Mouse (Mus musculus) urinary bladder, postnatal 25 days (tissue): ENCODE results near the gene Cyp4f37.
"Not testable (repeated sequence)": the region's sequence is repeated elsewhere in the genome, so short reads cannot be mapped to it uniquely, and the experiment has no call there.

Experiments used
- DNase-seq: peaks from one replicate; pipeline ENCODE4 v3.0.0; 2022; ENCODE audit warnings: low spot score

Cyp4f37 gene

DNA sequence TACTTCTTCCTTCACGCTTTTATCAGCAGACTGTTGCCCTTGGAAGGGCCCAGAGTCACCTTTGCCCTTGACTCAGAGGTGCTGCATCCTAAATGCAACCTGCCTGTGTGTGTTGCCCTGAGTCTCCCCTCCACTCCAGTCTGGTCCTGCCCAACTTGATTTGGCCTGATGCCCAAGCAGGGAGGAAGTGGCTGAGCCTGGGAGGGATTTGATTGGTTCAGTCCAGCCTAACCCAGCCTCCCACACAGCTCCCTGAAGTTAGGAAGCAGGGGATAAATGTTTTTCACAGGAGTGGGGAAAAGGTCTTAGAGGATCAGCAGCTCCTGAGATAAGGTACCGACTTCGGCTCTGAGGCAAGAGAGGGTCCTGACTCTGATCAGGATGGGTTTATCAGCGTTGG is at the start of gene Cyp4f37:
Cyp4f37 (plus strand) TSS at position 292 of the 400 bp plus-strand sequence.
- DNase-seq: not testable (repeated sequence)

DNA sequence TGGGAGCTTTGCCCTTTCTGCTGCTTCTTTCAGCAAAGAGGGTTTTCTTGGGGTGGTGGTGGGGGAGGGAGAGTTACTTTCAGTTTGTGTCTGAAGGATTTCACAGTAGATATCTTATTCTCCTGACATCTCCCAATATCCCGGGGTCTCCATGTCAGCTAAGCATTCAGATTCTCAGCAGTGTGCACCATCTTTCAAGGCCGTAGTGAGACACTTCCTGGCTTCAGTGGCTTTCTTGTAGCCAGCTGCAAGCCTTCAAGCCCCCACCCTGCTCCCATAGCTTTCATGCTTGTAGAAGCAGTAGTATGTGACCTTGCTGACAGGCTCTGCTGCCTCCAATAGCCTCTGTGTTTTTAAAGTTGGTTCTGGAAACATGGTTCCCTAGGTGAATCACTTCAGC is 47.8 kb upstream of the Cyp4f37 start:
- not testable (repeated sequence) for DNase-seq

DNA sequence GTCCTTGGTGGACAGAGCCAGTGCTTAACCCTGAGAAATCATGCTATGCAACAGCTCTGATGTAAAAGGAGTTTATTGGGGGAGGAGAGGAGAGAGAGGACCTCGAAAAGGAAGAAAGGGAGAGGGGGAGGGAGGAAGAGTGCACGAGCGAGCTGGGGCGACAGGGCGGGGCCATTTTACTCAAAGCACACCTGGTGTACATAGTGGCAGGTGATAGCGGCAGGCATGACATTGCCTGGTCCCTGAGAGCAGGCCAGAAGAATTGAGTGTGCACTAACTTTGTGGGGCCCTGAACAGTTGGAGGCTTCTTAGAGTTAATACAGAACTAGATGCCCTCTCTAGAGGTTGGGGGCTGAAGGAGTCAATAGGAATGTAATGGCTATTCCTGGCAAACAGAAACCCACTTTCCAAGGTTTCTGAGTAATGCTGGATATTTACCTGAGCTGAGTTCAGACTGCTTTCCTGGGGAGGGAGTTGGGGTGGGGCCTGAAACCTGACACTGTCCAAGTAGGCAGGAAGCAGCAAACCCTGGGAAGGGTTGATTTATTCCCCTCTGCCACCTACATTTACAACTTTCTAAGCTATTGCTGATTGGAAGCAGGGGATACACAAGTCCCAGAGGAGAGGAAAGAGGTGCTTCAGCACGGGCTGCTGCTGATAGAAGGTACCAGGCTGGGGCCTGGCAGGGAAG is 43.5 kb upstream of the Cyp4f37 start:
- DNase-seq: no peak

DNA sequence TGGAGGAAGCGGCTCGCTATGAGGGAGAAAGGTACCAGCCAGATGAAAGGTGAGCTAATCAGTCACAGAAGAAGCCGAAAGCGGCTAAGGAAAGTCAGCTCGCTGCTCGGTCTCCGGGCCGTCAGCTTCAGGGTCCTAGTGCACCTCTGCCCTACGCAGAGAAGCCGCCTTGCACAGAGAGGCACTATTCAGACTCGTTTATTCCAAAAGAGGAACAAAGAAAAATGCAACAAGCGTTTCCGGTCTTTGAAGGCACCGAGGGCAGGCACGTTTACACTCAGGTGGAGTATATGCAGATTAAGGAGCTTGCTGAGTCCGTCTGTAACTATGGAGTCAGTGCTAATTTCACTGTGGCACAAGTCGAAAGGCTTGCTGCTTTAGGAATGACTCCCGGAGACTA is 24.6 kb upstream of the Cyp4f37 start:
- DNase-seq: no peak

DNA sequence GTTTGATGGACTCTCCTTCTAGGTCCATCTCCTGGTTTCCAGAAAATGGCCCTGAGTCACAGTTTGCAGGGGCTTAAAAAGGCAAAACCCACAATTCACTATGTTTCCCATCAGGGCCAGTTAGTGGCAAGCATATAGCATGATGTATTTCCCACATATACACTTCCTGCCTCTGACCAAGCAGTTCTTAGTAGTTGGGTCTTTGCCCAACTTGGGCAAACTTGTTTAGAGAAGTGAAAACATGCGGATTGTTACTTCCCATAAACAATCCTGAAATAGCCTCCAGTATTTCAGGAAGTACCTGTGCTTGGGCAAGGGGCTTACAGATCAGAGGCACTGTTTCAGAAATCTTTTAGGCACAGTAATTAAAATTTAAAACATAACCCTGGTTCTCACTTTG is 13.1 kb upstream of the Cyp4f37 start:
- DNase-seq: no peak

GRCm38 (mm10) chr17:32610231-32610630 is 10.9 kb upstream of the Cyp4f37 start:
- DNase-seq: not testable (repeated sequence)

DNA sequence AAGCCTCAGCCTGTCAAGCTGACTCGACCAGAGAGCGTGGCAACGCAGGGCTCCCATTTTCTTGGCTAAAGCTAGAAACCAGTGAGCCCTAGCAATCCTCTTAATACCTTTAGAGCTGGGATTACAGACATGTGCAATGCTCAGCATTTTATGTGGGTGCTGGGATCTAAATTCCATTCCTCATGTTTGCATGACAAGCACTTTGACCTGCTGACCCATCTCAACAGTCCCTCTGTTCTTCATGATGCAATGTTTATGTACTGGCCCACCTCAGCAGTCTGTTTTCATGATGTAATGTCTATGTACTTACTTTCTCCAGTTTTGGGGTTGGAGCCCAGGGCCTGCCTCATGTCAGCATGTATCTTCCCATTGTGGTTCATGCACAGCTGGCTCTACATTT is 10.2 kb upstream of the Cyp4f37 start:
- DNase-seq: no peak

- DNase-seq: no peak
These were observed 8.7 kb upstream of the Cyp4f37 start for GRCm38 (mm10) chr17:32612417-32612816.

- DNase-seq: no peak
These were observed 3.9 kb upstream of the Cyp4f37 start for GRCm38 (mm10) chr17:32617252-32617651.

DNA sequence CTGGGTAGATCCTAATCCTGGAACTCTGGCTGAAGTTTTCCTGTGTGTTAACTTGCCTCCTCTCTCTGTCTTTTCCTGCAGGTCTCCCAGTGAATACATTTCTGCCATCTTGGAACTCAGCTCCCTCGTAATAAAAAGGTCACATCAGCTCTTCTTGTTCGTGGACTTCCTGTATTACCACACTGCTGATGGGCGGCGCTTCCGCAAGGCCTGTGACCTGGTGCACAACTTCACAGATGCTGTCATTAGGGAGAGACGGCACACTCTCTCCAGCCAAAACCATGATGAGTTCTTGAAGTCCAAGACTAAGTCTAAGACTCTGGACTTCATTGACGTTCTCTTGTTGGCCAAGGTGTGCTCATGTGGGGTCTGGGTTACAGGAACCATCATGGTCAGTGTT is 8.6 kb downstream of the Cyp4f37 start:
- not testable (repeated sequence) for DNase-seq

GRCm38 (mm10) chr17:32631936-32632335 is 10.8 kb downstream of the Cyp4f37 start:
- no peak for DNase-seq

GRCm38 (mm10) chr17:32634242-32634971 is 13.3 kb downstream of the Cyp4f37 start:
- not testable (repeated sequence) for DNase-seq

- peak; percentile 88 for DNase-seq
These were observed 13.8 kb downstream of the Cyp4f37 start for GRCm38 (mm10) chr17:32634972-32635314.

GRCm38 (mm10) chr17:32636341-32636740 is 15.2 kb downstream of the Cyp4f37 start:
- DNase-seq: no peak

DNA sequence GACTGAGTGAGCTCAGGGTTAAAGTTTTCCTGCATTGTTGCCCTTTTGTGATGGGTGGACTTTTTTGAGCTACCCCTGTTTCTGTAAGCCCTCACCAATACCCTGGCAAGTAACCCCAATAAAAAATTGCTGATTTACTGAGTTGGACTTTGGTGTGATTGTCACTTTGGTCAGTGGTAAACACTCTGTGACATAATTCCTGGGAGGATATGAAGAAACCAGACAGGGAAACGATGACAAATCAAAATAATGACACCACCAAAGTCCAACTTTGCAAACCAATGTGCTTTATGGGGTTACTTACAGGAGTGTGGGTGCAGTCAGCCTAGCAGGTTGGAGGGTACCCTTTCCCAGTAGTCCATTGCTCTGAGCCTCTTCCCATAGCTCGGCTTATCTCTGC is 16.0 kb downstream of the Cyp4f37 start:
- DNase-seq: no peak

DNA sequence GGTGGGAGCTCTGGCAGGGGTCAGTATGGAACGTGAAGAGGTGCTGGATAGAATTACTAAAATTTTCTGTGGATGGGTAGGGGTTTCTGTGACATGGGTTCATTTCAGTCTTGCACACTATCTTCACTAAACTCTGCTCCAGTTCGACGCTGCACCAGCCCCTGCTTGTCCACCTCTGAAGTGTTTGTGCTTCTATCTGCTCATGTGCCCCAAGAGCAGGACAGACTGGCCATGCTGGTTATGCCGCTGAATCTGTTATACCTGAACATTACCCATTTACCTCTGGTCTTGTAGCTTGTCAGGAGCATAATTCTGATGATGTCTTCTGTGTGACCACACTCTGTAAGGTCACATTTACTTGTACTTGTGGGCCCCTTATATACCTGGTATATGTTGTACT is 25.5 kb downstream of the Cyp4f37 start:
- no peak for DNase-seq

DNA sequence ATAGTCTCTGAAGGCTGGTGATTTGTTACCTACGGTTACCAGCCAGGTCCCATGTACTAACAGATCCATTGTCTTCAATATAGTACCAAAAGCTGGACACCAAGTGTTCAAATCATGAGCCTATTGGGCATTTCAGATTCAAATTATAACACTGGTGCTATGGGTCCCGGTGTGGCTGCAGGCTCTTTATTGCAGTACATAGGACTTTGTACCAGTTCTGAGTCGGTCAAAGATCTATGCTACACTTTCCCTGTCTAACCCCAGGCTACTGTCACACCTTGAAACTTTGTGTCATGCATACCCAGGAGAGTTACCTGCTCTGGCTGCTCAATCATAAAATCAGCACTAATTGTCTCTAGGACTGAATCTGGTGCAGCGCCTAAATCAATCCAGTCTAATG is 32.8 kb downstream of the Cyp4f37 start:
- no peak for DNase-seq

GRCm38 (mm10) chr17:32657041-32657440 is 35.9 kb downstream of the Cyp4f37 start:
- DNase-seq: no peak

- DNase-seq: no peak
These were observed 37.1 kb downstream of the Cyp4f37 start for GRCm38 (mm10) chr17:32658246-32658645.

- DNase-seq: peak; percentile 22
These were observed 37.6 kb downstream of the Cyp4f37 start, which contains the start of gene Cyp4f40 for GRCm38 (mm10) chr17:32658712-32659111. Gene Cyp4f40 (plus strand): TSS chr17:32658900.

GRCm38 (mm10) chr17:32673976-32674375 is 52.9 kb downstream of the Cyp4f37 start:
- DNase-seq: no peak

GRCm38 (mm10) chr17:32676040-32676635 is 55.0 kb downstream of the Cyp4f37 start:
- no peak for DNase-seq

DNA sequence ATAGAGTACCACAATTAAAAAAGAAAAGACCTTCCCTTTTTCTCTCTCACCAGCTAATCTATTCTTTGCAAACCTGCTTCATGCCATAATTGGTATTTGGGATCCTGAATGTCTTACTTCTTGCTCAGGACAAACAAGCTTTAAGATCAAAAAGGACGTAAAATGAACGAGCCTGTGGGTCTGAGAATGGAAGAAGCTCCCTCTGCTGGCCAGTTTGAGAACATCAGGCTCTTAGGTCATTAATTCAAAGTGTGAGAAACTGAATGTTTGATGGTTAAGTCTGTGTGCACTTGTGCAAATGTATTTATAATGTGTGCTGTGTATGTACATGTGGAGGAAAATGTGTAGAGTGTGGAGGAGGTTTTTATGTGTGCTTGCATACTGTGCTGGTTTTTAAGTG is 59.3 kb downstream of the Cyp4f37 start:
- peak; percentile 25 for DNase-seq
